Mouse (Mus musculus) kidney, postnatal 25 days (tissue): Measurements from ENCODE around the gene Arf3.
"Not testable (repeated sequence)": the region's sequence is repeated elsewhere in the genome, so short reads cannot be mapped to it uniquely, and the experiment has no call there.

Experiments
- DNase-seq, 2 experiments: peaks; one replicate each; pipeline ENCODE4 v3.0.0; 2021; ENCODE audit warnings: mixed read lengths in 2 of 2

Arf3 gene

DNA sequence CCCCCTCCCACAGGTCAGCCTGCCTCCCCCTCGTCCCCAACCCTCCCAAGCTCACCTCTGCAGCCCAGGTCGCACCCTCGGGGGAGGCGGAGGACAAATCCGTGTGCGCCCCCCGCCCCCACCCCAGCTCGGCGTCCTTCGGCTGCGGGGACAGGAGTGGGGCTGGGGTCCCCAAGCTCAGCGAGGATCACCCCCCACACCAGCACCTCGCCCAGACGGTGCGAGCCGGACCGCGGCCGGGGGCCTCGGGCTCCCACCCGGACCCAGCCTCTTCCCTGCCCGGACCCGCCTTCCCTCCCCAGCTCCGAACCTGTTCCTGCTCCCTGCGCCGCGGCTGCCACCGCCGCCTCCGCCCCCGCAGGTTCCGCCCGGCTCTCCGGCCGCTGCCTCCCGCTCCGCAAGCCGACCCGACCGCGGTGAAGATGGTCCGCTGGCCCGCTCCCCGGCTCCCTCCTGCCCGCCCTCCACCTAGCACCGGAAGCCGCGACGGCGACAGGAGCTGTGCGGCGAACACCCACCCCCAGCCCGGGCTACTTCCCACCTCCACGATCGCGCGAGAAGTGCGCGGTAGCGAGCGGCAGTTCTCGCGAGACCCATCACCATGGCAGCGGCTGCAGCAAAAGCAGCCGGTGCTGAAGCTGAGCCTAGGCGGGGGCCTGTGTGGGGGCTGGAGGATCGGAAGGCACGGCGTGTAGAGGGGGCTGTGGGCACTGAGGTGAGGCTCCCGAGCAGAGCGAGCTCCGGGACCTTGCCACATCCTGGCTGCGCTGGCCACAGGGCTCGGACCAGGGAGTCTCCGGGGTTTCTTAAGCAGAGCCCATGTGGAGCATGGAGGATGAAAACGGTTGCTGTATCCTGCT is at the start of gene Arf3:
Arf3 (minus strand) TSS at position 545 of the 860 bp plus-strand sequence.
- peak; percentile 97 to 98 for DNase-seq

DNA sequence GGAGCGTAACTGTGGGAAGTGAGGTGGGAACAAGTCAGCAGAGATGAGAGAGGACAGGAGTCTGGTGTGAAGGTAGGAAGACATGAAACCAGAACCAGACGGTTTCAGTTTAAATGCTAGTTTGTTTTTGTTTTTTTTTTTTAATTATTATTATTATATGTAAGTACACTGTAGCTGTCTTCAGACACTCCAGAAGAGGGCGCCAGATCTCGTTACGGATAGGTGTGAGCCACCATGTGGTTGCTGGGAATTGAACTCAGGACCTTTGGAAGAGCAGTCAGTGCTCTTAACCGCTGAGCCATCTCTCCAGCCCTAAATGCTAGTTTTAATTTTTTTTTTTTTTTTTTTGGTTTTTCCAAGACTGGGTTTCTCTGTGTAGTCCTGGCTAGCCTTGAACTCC is 47.2 kb upstream of the Arf3 start:
- DNase-seq = not testable (repeated sequence)

DNA sequence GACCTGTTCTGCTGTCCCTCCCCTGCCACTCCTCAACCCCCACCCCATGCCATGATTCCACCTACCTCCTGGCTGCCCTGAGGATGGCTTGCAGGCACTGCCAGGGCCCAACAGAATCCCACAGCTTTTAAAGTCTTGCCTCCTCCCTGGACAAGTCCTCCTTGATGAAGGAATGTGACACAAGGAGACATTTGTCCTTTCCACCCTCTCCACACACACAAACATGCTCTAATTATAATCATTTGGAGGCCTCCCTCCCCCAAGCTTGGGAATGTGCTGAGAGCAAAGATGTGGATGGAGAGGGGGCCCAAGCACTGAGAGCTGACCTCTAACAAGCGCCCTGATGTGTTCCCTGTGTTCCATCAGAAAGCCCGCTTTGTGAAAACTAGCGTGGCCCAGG is 46.4 kb upstream of the Arf3 start, which contains the start of gene Ddn:
Ddn (minus strand) TSS at position 101 of the 400 bp plus-strand sequence.
- DNase-seq = no peak

DNA sequence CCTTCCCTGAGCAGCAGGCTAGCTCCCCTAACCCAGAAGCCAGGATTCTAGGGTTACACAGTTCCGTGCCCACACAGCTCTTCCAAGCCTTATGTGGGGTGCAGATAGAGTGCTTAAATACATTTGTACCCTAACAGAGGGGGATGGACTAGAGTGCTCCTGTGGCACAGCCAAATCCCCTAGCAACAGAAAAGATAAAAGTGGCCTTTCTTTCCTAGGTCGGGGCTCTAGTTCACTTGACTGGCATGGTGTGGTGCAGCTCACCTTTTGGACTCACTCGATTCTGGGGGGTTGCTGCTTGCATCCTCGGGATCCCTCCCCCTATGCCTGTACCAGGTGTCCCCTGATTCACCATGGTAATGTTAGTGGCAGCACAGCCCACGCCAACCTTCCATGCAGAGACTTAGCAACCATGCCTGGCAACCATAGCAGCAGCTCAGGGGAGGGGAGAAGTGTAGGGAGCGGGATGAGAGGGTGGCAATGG is 45.7 kb upstream of the Arf3 start:
- DNase-seq = no peak

DNA sequence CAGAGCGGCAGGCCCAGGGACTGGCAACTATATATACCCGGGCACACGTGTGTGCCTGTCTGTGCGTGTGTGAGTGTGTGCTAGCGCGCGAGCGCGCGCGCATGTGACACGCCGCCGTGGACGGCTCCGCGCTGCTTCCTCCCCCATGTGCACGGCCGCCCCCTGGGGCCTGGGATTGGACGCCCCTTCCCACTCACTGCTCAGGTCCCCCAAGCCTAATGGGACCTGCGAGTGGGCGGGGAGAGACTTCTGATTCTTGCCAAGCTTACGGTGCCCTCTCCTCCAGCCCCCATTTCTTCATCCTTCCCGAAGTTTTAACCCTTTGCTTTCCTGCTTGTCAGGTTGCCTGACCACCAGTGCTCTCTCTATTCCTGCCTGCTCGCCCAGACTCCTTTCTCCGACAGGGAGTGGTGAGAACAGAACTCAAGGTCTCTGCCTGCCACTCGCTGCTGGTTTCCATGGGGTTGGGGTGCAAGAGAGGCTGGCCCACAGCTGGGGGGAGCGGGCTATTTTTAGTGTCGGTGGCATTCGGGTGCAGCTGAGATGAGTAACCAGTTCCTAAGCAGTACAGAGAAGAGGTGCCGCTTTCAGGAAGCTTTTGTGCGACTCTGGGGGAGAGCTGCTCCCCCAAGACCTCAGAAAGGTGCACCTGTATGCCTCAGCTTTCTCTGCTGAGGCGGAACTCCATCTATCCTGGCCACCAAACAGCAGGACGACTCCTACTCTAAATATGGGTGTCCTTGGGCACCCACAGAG is 45.1 kb upstream of the Arf3 start:
- DNase-seq = peak in 1 of 2 experiments; percentile 51

DNA sequence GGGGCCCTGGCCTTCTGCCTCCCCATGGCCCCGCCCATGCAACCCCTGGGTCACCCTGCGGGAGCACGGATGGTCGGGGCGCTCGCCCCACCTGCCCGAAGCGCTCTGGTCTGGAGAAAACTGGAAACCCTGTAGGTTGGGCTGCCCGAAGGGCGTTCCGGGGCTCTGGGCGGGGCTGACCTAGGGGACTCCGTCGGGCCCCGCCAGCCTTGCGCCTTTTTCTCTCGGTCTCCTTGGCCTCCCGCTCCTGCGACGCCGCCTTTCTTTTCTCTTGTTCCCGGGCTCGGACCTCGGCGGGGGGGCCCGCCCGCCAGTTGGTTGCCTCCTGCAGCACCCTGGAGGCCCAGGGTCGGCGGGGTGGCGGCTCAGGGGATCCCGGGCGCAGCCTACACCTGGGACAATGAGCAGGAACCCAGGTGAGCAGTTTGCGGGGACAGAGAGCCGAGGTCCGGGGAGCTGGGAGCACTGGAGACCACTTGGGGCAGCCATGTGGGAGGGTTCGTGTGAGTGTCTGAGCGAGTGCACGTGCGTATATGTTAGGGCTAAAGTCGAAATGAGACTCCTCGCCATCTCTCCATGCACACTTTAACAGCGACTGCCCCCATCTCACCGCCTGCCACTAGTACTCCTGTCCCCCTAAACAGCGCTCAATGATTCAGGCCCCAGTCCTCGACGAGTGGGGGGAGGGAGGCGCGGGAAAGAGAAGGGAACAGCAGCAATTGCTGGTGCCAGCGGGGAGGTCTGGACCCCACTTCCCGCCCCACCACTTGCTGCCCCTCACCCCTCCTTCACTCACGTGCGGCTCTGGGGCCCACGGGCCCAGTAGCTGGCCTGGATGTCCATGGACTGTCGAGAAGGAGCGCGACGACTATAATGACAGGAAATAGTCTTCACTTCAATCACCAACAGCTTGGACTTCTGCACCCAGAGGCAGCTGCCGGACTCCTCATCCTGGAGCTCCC is 44.1 kb upstream of the Arf3 start:
- DNase-seq = peak; percentile 23 to 67

DNA sequence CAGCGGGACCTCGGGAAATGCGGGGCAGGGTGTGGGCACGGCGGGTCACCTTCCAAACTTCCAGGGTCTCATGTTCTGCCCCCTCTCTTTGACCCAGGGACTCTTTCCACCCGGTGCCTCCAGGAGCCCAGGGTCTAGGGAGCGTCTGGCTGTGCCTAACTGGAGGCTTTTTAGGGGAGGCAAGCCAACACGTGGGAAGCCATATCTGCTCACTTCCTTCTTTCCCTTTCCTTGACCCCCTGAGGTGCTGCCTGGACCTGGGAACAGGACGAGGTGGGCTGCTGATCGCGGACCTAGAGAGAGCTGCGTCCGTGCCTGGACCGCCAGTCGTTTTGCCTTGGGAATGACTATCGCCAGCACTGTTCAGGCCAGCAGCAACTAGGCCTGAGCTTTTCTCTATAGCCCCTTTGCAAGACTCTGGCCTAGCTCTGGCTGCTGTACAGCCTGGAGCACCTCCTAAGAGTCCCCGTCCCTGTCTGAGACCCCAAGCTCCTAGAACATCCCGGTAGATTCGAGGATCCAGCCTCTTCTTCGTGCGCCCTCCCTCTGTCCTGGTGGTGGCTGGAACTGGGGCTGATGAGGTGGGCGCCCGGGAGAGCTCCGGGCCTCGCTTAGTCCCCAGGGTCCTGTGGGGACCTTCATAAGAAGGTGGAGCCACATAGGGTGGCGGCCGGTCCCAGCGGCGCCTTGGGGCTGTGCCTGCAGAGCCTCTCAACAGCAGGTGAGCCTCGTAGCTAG is 43.2 kb upstream of the Arf3 start:
- no peak for DNase-seq

DNA sequence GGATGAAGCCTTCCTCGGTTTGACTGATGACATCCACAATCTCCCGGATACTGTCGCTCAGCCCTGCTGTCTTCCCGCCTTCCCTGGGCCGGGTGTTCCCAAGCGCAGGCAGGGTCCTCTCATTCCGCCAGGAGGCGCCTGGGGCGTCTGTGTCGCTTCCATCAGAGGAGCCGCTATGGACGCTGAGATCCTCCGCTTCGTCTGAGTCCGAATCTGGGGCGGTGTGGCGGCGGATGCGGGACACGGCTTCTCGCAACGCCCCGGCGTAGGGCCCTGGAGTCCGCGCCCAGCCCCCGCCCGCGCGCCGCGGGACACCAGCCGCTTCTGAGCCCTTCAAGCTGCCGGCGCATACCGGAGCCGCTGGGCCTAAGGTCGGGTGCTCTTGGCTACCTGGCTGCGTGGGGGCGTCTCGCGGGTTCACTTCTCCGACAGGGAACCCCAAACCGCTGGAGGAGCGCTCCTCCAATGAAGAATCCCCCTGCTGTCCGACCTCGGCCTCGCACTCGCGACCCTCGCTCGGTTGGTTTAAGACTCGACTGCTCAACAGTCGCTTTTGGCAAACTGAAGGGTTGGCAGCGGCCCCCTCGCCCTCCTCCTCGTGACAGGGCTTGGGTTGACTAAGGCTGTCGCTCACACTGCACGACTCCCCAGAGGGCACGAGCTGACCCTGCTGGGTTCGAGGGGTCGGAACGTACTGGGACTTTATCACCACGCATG is 42.5 kb upstream of the Arf3 start:
- peak; percentile 78 to 79 for DNase-seq

DNA sequence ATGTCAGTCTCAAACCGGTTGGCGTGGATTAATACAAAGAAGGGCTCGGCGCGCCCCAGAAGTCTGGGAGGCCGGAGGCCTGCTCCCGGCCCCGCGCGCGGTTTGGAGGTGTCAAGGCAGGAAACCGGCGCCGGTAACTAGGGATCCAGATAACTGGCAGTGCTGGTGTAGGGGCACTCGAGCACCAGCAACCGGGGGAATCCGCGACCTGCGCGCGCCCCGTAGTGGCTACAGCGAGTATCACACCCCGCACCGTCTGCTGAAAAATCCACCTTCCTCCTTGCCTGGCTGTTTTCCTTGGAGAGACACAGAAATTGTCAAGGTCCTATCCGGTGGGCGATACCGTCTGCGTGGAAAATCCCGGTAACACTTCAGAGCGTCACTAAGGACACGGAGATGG is 41.0 kb upstream of the Arf3 start:
- DNase-seq = peak; percentile 84 to 88

DNA sequence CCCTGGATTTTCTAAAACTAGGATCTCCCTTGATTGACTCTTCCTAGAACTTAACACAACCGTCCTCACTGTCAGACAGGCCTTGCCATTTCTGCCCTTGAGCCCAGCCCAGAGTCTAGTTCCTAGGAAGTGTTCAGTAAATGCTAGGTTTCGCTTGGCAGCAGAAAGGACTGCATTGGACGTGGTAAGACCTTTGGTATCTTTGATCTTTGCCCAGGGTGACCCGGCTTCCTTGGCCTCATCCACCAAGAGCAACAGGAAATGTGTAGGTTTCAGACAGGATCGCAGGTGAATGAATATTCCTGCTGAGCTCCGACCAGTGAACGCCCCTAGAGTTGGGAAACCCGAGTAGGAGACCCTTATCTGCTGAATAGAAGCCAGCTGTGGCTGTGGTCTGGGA is 39.9 kb upstream of the Arf3 start:
- DNase-seq = peak; percentile 44 to 60

DNA sequence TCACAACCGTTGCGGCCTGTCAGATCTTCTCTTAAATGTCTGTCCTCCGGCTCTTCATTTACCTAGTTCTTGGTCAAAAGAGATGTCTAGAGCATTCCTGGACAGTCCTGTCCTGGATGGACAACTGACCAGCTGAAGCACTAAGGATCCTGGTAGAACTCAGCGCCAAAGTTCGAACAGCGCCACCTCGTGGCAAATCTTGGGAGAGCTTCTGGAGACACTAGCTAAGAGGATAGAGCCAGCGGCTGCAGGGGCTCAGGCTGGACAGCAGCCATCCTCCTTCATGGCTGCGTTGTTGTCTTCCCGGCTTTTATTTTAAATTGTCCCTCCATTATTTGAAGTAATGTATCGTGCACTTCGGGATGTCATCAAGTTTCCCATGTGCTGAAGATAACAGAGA is 36.4 kb upstream of the Arf3 start:
- peak; percentile 77 to 90 for DNase-seq

DNA sequence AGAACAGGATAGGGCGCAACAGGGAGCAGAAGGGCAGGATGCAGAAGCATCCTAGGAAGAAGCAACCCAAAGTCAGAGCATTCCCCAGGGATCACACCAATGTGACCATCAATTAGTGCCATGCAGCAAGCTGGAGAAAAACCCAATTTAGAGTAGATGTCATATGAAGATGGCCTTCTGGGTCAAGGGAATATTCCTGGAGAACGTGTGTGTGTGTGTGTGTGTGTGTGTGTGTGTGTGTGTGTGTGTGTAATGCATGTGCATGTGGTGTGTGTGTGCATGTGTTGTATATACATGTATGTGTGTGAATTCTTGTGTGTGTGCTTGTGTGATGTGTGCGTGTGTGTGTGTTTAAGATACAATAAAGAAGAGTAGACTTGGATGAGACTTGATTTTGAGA is 35.9 kb upstream of the Arf3 start:
- no peak for DNase-seq

DNA sequence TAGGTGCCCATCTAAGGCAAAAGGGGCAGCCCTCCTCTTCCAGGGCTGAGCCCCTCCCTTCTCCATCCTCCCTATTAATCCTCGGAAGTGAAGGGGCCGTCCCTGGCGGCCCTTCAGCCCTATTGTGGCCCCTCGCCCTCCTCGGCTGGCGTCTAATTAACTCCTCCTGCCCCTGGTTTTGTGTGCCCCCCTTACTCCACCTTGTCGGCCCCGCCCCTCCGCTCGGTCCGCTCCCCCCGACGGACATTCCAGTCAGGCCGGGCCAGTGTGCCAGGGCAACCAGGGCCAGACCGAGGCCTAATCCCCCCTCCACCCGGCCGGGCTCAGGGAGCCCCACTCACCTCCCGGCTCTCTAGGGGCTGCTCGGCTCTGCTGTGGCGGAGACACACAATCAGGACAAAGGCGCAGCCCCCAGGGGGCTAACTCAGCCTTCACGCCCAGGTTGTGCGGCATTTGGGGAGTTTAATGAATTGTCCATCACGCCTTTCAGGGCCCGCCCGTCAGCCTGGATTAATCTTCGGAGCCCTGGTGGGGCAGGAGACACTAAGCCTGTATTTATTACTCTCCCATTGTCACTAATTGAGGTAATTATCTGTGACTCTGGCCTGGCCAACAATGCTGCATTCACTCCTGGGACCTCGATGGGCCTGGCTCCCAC is 35.0 kb upstream of the Arf3 start:
- no peak for DNase-seq

DNA sequence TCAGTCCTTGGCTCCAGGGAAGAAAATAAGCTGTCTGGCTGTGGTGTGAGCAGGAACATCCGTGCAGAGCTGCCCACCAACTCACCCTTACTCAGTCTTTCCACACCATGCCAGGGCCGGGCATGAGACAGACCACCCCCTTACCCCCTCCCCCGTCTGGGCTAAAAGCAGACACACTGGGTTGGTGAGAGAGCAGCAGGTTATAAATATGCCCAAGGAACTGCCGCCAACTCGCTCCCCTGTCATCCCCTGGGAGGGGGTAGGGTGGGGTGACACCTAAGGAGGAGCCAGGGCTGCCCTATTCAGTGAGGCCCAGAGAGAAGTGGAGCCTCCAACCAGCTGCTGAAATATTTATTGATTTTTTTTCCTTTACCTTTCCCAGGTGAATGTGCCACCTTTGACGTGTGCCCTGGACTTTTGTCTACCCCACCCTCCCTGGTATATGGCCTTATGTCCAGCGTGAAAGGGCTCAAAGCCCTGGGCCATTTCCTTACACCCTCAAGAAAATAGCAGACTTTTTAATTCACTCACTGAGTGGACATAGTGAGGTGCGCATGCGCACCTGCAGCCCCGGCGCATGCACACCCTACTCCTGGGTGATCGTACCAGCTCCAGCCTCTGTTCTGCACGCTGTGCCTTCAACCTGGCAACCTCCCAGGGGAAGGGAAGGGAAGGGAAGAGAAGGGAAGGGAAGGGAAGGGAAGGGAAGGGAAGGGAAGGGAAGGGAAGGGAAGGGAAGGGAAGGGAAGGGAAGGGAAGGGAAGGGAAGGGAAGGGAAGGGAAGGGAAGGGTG is 34.0 kb upstream of the Arf3 start:
- no peak for DNase-seq

DNA sequence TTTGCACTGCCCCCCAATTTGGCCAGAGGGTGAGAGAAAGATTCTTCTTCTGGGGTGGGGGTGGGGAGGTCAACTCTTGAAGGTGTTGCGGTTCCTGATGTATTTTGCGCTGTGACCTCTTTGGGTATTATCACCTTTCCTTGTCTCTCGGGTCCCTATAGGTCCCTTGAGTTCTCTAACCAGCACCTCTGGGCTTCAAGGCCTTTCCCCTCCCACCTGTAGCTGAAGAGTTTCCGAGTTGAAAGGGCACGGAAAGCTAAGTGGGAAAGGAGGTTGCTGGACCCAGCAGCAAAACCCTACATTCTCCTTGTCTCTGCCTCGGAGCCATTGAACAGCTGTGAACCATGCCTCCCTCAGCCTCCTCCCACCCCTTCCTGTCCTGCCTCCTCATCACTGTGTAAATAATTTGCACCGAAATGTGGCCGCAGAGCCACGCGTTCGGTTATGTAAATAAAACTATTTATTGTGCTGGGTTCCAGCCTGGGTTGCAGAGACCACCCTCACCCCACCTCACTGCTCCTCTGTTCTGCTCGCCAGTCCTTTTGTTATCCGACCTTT is 30.2 kb upstream of the Arf3 start:
- no peak for DNase-seq

DNA sequence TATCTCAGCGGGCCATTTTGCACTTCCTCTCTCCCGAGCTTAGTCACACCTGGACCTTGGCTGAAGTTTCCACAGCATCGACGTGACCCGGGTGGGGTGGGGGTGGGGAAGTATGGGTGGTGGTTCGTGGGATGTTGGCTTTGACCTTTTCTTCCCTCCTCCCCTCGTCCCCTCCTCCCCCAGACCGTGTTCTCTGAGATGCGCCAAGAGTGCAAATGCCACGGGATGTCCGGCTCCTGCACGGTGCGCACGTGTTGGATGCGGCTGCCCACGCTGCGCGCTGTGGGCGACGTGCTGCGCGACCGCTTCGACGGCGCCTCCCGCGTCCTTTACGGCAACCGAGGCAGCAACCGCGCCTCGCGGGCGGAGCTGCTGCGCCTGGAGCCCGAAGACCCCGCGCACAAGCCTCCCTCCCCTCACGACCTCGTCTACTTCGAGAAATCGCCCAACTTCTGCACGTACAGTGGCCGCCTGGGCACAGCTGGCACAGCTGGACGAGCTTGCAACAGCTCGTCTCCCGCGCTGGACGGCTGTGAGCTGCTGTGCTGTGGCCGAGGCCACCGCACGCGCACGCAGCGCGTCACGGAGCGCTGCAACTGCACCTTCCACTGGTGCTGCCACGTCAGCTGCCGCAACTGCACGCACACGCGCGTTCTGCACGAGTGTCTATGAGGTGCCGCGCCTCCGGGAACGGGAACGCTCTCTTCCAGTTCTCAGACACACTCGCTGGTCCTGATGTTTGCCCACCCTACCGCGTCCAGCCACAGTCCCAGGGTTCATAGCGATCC is 29.4 kb upstream of the Arf3 start:
- no peak for DNase-seq

DNA sequence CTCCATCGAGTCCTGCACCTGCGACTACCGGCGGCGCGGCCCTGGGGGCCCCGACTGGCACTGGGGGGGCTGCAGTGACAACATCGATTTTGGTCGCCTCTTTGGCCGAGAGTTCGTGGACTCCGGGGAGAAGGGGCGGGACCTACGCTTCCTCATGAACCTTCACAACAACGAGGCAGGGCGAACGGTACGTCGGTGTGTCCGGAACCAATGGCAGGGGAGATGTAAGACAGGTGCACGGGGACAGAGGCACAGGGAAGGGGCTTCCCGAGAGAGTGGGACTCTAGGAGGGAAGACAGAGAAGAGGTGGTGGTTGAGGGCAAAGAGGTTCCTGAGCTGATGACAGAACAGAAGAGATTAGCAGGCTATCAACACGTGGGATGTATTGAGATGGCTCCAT is 28.8 kb upstream of the Arf3 start:
- DNase-seq = no peak

DNA sequence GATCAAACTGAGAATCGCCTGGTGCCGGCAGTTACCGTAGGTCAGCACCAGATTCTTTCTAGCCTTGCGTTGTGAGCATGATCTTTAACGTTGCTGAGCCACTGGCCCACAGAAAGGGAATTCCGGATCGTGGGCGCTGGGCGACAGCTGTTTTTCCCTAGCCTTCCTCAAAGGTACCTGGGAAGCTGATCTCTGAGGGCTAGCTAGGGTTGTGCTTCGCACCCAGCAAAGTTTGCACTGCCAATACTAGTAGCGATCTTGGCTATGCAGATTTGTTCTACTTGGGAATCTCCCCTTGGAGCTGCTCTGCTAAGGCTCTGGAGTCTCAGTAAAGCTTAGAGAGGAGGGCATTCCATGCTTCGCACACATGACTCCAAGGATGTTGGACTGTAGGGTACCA is 28.2 kb upstream of the Arf3 start:
- no peak for DNase-seq

DNA sequence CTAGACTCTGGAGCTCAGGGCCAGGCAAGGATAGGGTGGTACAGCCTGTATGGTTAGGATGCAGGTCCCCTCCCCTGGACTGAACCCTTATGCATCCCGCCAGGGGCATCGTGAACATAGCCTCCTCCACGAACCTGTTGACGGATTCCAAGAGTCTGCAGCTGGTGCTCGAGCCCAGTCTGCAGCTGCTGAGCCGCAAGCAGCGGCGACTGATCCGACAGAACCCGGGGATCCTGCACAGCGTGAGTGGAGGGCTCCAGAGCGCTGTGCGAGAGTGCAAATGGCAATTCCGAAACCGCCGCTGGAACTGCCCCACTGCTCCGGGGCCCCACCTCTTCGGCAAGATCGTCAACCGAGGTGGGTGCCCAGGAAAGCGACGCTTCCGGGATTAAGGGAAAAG is 27.7 kb upstream of the Arf3 start:
- no peak for DNase-seq
